Mouse (Mus musculus): ENCODE results near the gene Nod1. TPM values are rescaled to one million over a fixed set of nuclear protein-coding genes. Genes with fewer than 3 reads are reported as not detected.

Gene Nod1
- polyA plus RNA-seq, 1 experiment from 2014 or later: 7.8 TPM

GRCm38 (mm10) chr6:54916163-54916562 is 56.2 kb downstream of the Nod1 start:
- H3K36me3 ChIP-seq (ENCODE audit: control insufficient read depth, insufficient read depth, low read length): no peaks in the 10 kb centered on the region
- no peak overlapping the region for H3K4me3 ChIP-seq (ENCODE audit: low read depth, low read length)
- no peak overlapping the region for H3K27ac ChIP-seq (replicated peaks; ENCODE audit: low read depth, low read length)
- no peak overlapping the region for H3K9ac ChIP-seq (ENCODE audit: low read depth, low read length)
- no peaks in the 10 kb centered on the region for H3K9me3 ChIP-seq (ENCODE audit: control insufficient read depth, low read length)
- no peak overlapping the region for H3K4me2 ChIP-seq (ENCODE audit: low read depth, low read length)
- DNase-seq (ENCODE audit: low spot score) (no peak), ATAC-seq (ENCODE audit: low read depth) (no peak)
- no peaks in the 10 kb centered on the region for H3K27me3 ChIP-seq (replicated peaks; ENCODE audit: control insufficient read depth, insufficient read depth, low read length)
- no peaks in the 10 kb centered on the region for H3K4me1 ChIP-seq (ENCODE audit: control insufficient read depth, insufficient read depth, low read length)
- 71% methylated on average over 4 of the region's 4 CpGs for WGBS

- Histone ChIP-seq H3K4me1 (ENCODE audit: control insufficient read depth, insufficient read depth, low read length) (no peaks in the 10 kb centered on the region), H3K4me3 (ENCODE audit: low read depth, low read length) (no peak overlapping the region), H3K9ac (ENCODE audit: low read depth, low read length) (no peak overlapping the region), H3K9me3 (ENCODE audit: control insufficient read depth, low read length) (no peaks in the 10 kb centered on the region), H3K27ac (replicated peaks; ENCODE audit: low read depth, low read length) (no peak overlapping the region), H3K4me2 (ENCODE audit: low read depth, low read length) (no peak overlapping the region), H3K27me3 (replicated peaks; ENCODE audit: control insufficient read depth, insufficient read depth, low read length) (no peaks in the 10 kb centered on the region), H3K36me3 (ENCODE audit: control insufficient read depth, insufficient read depth, low read length) (no peaks in the 10 kb centered on the region)
- DNase-seq (ENCODE audit: low spot score) (no peak), ATAC-seq (ENCODE audit: low read depth) (no peak)
- WGBS: 89% methylated on average over 4 of the region's 4 CpGs
These were observed 57.4 kb downstream of the Nod1 start for GRCm38 (mm10) chr6:54914977-54915376.

GRCm38 (mm10) chr6:54906053-54907040 is 66.1 kb downstream of the Nod1 start:
- Histone ChIP-seq H3K4me2 (ENCODE audit: low read depth, low read length) (no peak overlapping the region), H3K4me1 (ENCODE audit: control insufficient read depth, insufficient read depth, low read length) (no peaks in the 10 kb centered on the region), H3K9ac (ENCODE audit: low read depth, low read length) (no peak overlapping the region), H3K9me3 (ENCODE audit: control insufficient read depth, low read length) (no peaks in the 10 kb centered on the region), H3K27ac (replicated peaks; ENCODE audit: low read depth, low read length) (no peak overlapping the region), H3K27me3 (replicated peaks; ENCODE audit: control insufficient read depth, insufficient read depth, low read length) (no peaks in the 10 kb centered on the region), H3K36me3 (ENCODE audit: control insufficient read depth, insufficient read depth, low read length) (no peaks in the 10 kb centered on the region), H3K4me3 (ENCODE audit: low read depth, low read length) (no peak overlapping the region)
- 87% methylated on average over 10 of the region's 10 CpGs for WGBS
- peak; percentile 72 for DNase-seq (ENCODE audit: low spot score)
- ATAC-seq (ENCODE audit: low read depth): peak; percentile 77; the same call in 1 of the 2 replicates

DNA sequence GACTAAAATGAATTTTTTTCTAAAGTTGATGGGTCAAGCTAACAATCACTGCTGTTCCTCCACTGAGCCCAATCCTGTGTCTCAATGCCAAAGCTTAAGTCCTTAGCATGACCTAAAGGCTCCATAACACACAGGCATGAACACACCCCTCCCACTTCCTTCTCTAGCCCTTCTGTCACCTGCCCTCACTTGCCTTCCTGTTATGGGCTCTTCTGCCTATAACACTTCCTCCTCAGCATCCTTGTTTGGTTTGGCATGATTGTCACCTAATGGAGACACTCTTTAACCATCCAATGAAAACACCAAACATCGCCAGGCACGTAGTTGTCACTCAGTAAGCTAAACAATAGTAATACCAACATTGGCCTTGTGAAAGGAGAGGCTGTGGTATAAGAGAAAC is 69.9 kb downstream of the Nod1 start:
- no peak overlapping the region for H3K4me3 ChIP-seq (ENCODE audit: low read depth, low read length)
- DNase-seq (ENCODE audit: low spot score): no peak
- no peaks in the 10 kb centered on the region for H3K4me1 ChIP-seq (ENCODE audit: control insufficient read depth, insufficient read depth, low read length)
- no peaks in the 10 kb centered on the region for H3K9me3 ChIP-seq (ENCODE audit: control insufficient read depth, low read length)
- H3K9ac ChIP-seq (ENCODE audit: low read depth, low read length): no peak overlapping the region
- H3K27me3 ChIP-seq (replicated peaks; ENCODE audit: control insufficient read depth, insufficient read depth, low read length): no peaks in the 10 kb centered on the region
- H3K27ac ChIP-seq (replicated peaks; ENCODE audit: low read depth, low read length): no peak overlapping the region
- 90% methylated on average over 2 of the region's 2 CpGs for WGBS
- H3K4me2 ChIP-seq (ENCODE audit: low read depth, low read length): no peak overlapping the region
- no peak for ATAC-seq (ENCODE audit: low read depth)
- H3K36me3 ChIP-seq (ENCODE audit: control insufficient read depth, insufficient read depth, low read length): no peaks in the 10 kb centered on the region

GRCm38 (mm10) chr6:54900256-54900655 is 72.2 kb downstream of the Nod1 start:
- Histone ChIP-seq H3K27ac (replicated peaks; ENCODE audit: low read depth, low read length) (no peak overlapping the region), H3K4me1 (ENCODE audit: control insufficient read depth, insufficient read depth, low read length) (no peaks in the 10 kb centered on the region), H3K4me2 (ENCODE audit: low read depth, low read length) (no peak overlapping the region), H3K36me3 (ENCODE audit: control insufficient read depth, insufficient read depth, low read length) (no peaks in the 10 kb centered on the region), H3K27me3 (replicated peaks; ENCODE audit: control insufficient read depth, insufficient read depth, low read length) (no peaks in the 10 kb centered on the region), H3K9ac (ENCODE audit: low read depth, low read length) (no peak overlapping the region), H3K4me3 (ENCODE audit: low read depth, low read length) (no peak overlapping the region), H3K9me3 (ENCODE audit: control insufficient read depth, low read length) (no peaks in the 10 kb centered on the region)
- WGBS: 86% methylated on average over 2 of the region's 2 CpGs
- DNase-seq (ENCODE audit: low spot score): no peak
- no peak for ATAC-seq (ENCODE audit: low read depth)

- Histone ChIP-seq H3K4me1 (ENCODE audit: control insufficient read depth, insufficient read depth, low read length) (no peaks in the 10 kb centered on the region), H3K4me2 (ENCODE audit: low read depth, low read length) (no peak overlapping the region), H3K27ac (replicated peaks; ENCODE audit: low read depth, low read length) (no peak overlapping the region), H3K9ac (ENCODE audit: low read depth, low read length) (no peak overlapping the region), H3K4me3 (ENCODE audit: low read depth, low read length) (no peak overlapping the region), H3K36me3 (ENCODE audit: control insufficient read depth, insufficient read depth, low read length) (no peaks in the 10 kb centered on the region), H3K27me3 (replicated peaks; ENCODE audit: control insufficient read depth, insufficient read depth, low read length) (no peaks in the 10 kb centered on the region), H3K9me3 (ENCODE audit: control insufficient read depth, low read length) (no peaks in the 10 kb centered on the region)
- 53% methylated on average over 3 of the region's 3 CpGs for WGBS
- ATAC-seq (ENCODE audit: low read depth): no peak
- no peak for DNase-seq (ENCODE audit: low spot score)
These were observed 81.0 kb downstream of the Nod1 start for GRCm38 (mm10) chr6:54891384-54891783.

DNA sequence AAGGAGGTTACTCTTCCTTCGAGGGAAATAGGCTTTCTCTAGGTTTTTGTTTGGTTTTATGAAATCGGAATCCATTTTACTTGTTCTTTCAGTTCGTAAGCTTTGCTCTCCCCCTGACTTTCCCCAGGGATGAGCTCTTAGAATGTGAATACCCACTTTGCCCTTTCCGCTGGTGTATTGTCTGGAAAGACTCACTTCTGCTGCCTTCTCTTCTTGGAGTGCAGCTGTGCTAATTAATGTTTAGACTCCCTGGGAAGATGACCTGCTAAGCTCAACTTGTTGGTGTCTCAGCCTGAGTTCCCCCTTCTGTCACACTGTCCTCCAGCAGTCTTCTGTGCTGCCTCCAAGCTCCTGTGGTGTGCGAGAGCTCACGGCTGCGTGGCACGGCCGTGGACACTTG is 82.2 kb downstream of the Nod1 start:
- H3K4me3 ChIP-seq (ENCODE audit: low read depth, low read length): no peak overlapping the region
- no peaks in the 10 kb centered on the region for H3K9me3 ChIP-seq (ENCODE audit: control insufficient read depth, low read length)
- H3K4me1 ChIP-seq (ENCODE audit: control insufficient read depth, insufficient read depth, low read length): no peaks in the 10 kb centered on the region
- 75% methylated on average over 9 of the region's 9 CpGs for WGBS
- DNase-seq (ENCODE audit: low spot score) (no peak), ATAC-seq (ENCODE audit: low read depth) (no peak)
- H3K4me2 ChIP-seq (ENCODE audit: low read depth, low read length): no peak overlapping the region
- no peak overlapping the region for H3K27ac ChIP-seq (replicated peaks; ENCODE audit: low read depth, low read length)
- no peaks in the 10 kb centered on the region for H3K36me3 ChIP-seq (ENCODE audit: control insufficient read depth, insufficient read depth, low read length)
- no peaks in the 10 kb centered on the region for H3K27me3 ChIP-seq (replicated peaks; ENCODE audit: control insufficient read depth, insufficient read depth, low read length)
- no peak overlapping the region for H3K9ac ChIP-seq (ENCODE audit: low read depth, low read length)

GRCm38 (mm10) chr6:54886195-54886594 is 86.2 kb downstream of the Nod1 start:
- no peaks in the 10 kb centered on the region for H3K36me3 ChIP-seq (ENCODE audit: control insufficient read depth, insufficient read depth, low read length)
- no peak overlapping the region for H3K27ac ChIP-seq (replicated peaks; ENCODE audit: low read depth, low read length)
- WGBS: 59% methylated on average over 7 of the region's 7 CpGs
- no peaks in the 10 kb centered on the region for H3K27me3 ChIP-seq (replicated peaks; ENCODE audit: control insufficient read depth, insufficient read depth, low read length)
- H3K4me1 ChIP-seq (ENCODE audit: control insufficient read depth, insufficient read depth, low read length): no peaks in the 10 kb centered on the region
- DNase-seq (ENCODE audit: low spot score) (no peak), ATAC-seq (ENCODE audit: low read depth) (no peak)
- no peaks in the 10 kb centered on the region for H3K9me3 ChIP-seq (ENCODE audit: control insufficient read depth, low read length)
- no peak overlapping the region for H3K4me3 ChIP-seq (ENCODE audit: low read depth, low read length)
- no peak overlapping the region for H3K9ac ChIP-seq (ENCODE audit: low read depth, low read length)
- no peak overlapping the region for H3K4me2 ChIP-seq (ENCODE audit: low read depth, low read length)

GRCm38 (mm10) chr6:54883424-54883823 is 89.0 kb downstream of the Nod1 start:
- 86% methylated on average over 2 of the region's 2 CpGs for WGBS
- Histone ChIP-seq H3K4me3 (ENCODE audit: low read depth, low read length) (no peak overlapping the region), H3K4me2 (ENCODE audit: low read depth, low read length) (no peak overlapping the region), H3K27me3 (replicated peaks; ENCODE audit: control insufficient read depth, insufficient read depth, low read length) (no peaks in the 10 kb centered on the region), H3K27ac (replicated peaks; ENCODE audit: low read depth, low read length) (no peak overlapping the region), H3K36me3 (ENCODE audit: control insufficient read depth, insufficient read depth, low read length) (0 out of 2 replicates have a peak, but pooled peaks cover 3% of the 10 kb centered on the region), H3K9ac (ENCODE audit: low read depth, low read length) (no peak overlapping the region), H3K9me3 (ENCODE audit: control insufficient read depth, low read length) (no peaks in the 10 kb centered on the region), H3K4me1 (ENCODE audit: control insufficient read depth, insufficient read depth, low read length) (no peaks in the 10 kb centered on the region)
- DNase-seq (ENCODE audit: low spot score) (no peak), ATAC-seq (ENCODE audit: low read depth) (no peak)
